Mouse (Mus musculus) brain, adult 2 months (tissue): ENCODE measurements around the gene Fubp1.

ENCODE experiments used
- DNase-seq: peaks from one replicate; pipeline ENCODE4 v3.0.0; 2011; ENCODE audit warnings: low read depth, low spot score

Gene Fubp1

GRCm38 (mm10) chr3:152276935-152277334, 66.7 kb downstream of the Fubp1 start:
- DNase-seq, result no peak

GRCm38 (mm10) chr3:152277912-152278311, 67.7 kb downstream of the Fubp1 start:
- no peak for DNase-seq

- no peak for DNase-seq
These were observed 68.2 kb downstream of the Fubp1 start for GRCm38 (mm10) chr3:152278431-152278830.

- no peak for DNase-seq
These were observed 71.9 kb downstream of the Fubp1 start for GRCm38 (mm10) chr3:152282126-152282525.

GRCm38 (mm10) chr3:152284306-152284705, 74.1 kb downstream of the Fubp1 start:
- DNase-seq, result no peak

GRCm38 (mm10) chr3:152284759-152285158, 74.5 kb downstream of the Fubp1 start:
- no peak for DNase-seq
